Mouse (Mus musculus) kidney, embryonic 14.5 days (tissue): ENCODE data around the gene Tgm5. TPM values are rescaled to one million over a fixed set of nuclear protein-coding genes. Genes with fewer than 3 reads are reported as not detected.

Source experiments
- ATAC-seq: fragments of 200-750 bp; cut with Nextera tagmentation; 2 replicates; pipeline ENCODE4 v1.8.0; 2017; ENCODE audit warnings: moderate number of reproducible peaks, mild to moderate bottlenecking, moderate TSS enrichment, moderate library complexity; ENCODE audit not compliant: low FRiP score, low TSS enrichment
- H3K27ac ChIP-seq: fragments of 300-500 bp; sonication (generic); 2 replicates; pipeline ENCODE4 v1.5.1; 2014; ENCODE audit warnings: low read depth, mild to moderate bottlenecking, low read length, moderate library complexity, mixed read lengths
- H3K27me3 ChIP-seq: fragments of 300-500 bp; sonication (generic); 2 replicates; pipeline ENCODE4 v1.6.1; 2014; ENCODE audit warnings: mild to moderate bottlenecking, low read length; ENCODE audit not compliant: control insufficient read depth, insufficient read depth
- H3K36me3 ChIP-seq: fragments of 300-500 bp; sonication (generic); 2 replicates; pipeline ENCODE4 v1.6.1; 2014; ENCODE audit warnings: low read length, mixed read lengths; ENCODE audit not compliant: control insufficient read depth, insufficient read depth
- H3K4me1 ChIP-seq: fragments of 300-500 bp; sonication (generic); 2 replicates; pipeline ENCODE4 v1.6.1; 2014; ENCODE audit warnings: low read length, mixed read lengths; ENCODE audit not compliant: control insufficient read depth, insufficient read depth
- H3K4me2 ChIP-seq: fragments of 300-500 bp; sonication (generic); replicated peaks from 2 replicates; pipeline ENCODE4 v1.6.1; 2014; ENCODE audit warnings: low read depth, mild to moderate bottlenecking, low read length
- H3K4me3 ChIP-seq: fragments of 300-500 bp; sonication (generic); 2 replicates; pipeline ENCODE4 v1.5.1; 2014; ENCODE audit warnings: mild to moderate bottlenecking, low read length
- H3K9ac ChIP-seq: fragments of 300-500 bp; sonication (generic); 2 replicates; pipeline ENCODE4 v1.6.1; 2014; ENCODE audit warnings: low read depth, mild to moderate bottlenecking, low read length, moderate library complexity
- H3K9me3 ChIP-seq: fragments of 300-500 bp; sonication (generic); 2 replicates; pipeline ENCODE4 v1.6.1; 2016; ENCODE audit warnings: low read length; ENCODE audit not compliant: control insufficient read depth
- WGBS: fragments of 180-500 bp; shearing (Covaris S2); extraction: QIAGEN DNeasy Blood & Tissue Kit; methylation state at CpG from one replicate; pipeline ENCODE4 v1.1.7; 2014; 5-methylcytosine and 5-hydroxymethylcytosine counted together
- polyA plus RNA-seq: library from polyadenylated mRNA; unstranded; fragments of >200 nt; fragmentation: Nextera tagmentation; extraction: Ambion mirVana; gene quantifications from 2 replicates; pipeline ENCODE4 v1.2.1, GENCODE M21; 2014

Tgm5 gene
- polyA plus RNA-seq, 1 experiment from 2014 or later: 8.4 TPM

- H3K9ac ChIP-seq: no peak overlapping the region
- no peak overlapping the region for H3K27ac ChIP-seq
- H3K27me3 ChIP-seq: no peaks in the 10 kb centered on the region
- WGBS: 27% methylated on average over 9 of the region's 9 CpGs
- no peaks in the 10 kb centered on the region for H3K9me3 ChIP-seq
- no peaks in the 10 kb centered on the region for H3K36me3 ChIP-seq
- peak; percentile 49; the same call in 1 of the 2 replicates for ATAC-seq
- H3K4me1 ChIP-seq: no peaks in the 10 kb centered on the region
- no peak overlapping the region for H3K4me2 ChIP-seq
- H3K4me3 ChIP-seq: no peak overlapping the region
These were observed 16.4 kb upstream of the Tgm5 start for GRCm38 (mm10) chr2:121102051-121102450.

GRCm38 (mm10) chr2:121089751-121090150 is 4.1 kb upstream of the Tgm5 start:
- Histone ChIP-seq H3K27me3 (no peaks in the 10 kb centered on the region), H3K36me3 (no peaks in the 10 kb centered on the region), H3K4me2 (no peak overlapping the region), H3K4me3 (no peak overlapping the region), H3K27ac (no peak overlapping the region), H3K9me3 (no peaks in the 10 kb centered on the region), H3K9ac (no peak overlapping the region), H3K4me1 (0 out of 2 replicates have a peak, but pooled peaks cover 5% of the 10 kb centered on the region)
- whole genome bisulfite sequencing: 73% methylated on average over 4 of the region's 4 CpGs
- ATAC-seq: no peak

- no peaks in the 10 kb centered on the region for H3K36me3 ChIP-seq
- no peaks in the 10 kb centered on the region for H3K27me3 ChIP-seq
- no peak overlapping the region for H3K27ac ChIP-seq
- no peak overlapping the region for H3K9ac ChIP-seq
- H3K4me2 ChIP-seq: no peak overlapping the region
- no peak for ATAC-seq
- no peak overlapping the region for H3K4me3 ChIP-seq
- 0 out of 2 replicates have a peak, but pooled peaks cover 5% of the 10 kb centered on the region for H3K4me1 ChIP-seq
- no peaks in the 10 kb centered on the region for H3K9me3 ChIP-seq
- 91% methylated on average over 3 of the region's 3 CpGs for WGBS
These were observed 2.9 kb upstream of the Tgm5 start for GRCm38 (mm10) chr2:121088507-121088906.

DNA sequence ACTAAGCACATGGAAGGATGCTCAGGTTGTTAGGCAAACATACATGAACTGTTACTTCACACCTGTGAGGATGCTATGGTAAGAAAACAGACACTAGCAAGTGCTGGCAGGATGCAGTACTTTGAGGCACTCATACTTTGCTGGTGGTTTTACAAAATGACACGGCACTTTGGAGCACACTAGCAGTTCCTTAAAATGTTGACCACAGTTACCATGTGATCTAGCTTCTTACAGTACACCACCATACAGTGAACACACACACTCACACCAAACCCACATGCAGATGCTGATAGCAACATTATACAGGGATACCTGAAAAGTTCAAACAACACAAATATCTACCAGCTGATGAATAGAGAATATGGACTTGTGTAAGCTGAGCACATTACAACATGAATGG is 3.0 kb downstream of the Tgm5 start:
- no peak overlapping the region for H3K9ac ChIP-seq
- no peaks in the 10 kb centered on the region for H3K9me3 ChIP-seq
- H3K27ac ChIP-seq: no peak overlapping the region
- no peaks in the 10 kb centered on the region for H3K27me3 ChIP-seq
- no peak overlapping the region for H3K4me3 ChIP-seq
- no peaks in the 10 kb centered on the region for H3K36me3 ChIP-seq
- H3K4me2 ChIP-seq: no peak overlapping the region
- 97% methylated on average over 1 of the region's 1 CpGs for WGBS
- ATAC-seq: no peak
- 0 out of 2 replicates have a peak, but pooled peaks cover 5% of the 10 kb centered on the region for H3K4me1 ChIP-seq

- H3K4me2 ChIP-seq: no peak overlapping the region
- WGBS: 81% methylated on average over 7 of the region's 7 CpGs
These were observed 10.9 kb downstream of the Tgm5 start for GRCm38 (mm10) chr2:121074747-121075146.

DNA sequence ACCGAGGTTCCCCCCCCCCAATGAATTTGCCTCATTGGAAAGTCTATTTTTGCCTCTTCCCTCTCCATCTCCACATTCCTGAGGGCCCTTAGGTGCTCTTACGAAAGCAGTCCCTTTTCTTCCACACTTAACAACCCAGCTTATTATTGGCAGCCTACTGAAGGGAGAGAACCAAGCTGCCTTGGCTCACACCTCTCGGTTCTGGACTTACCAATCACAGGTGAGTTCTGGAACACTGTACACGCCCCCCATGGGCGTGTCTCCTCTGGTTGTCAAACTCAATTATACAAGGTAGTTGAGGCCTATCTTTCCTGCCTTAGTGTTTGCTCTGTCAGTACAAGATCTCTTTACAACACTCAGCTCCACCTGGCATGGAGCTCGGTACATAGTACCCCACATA is 13.8 kb downstream of the Tgm5 start:
- WGBS: 82% methylated on average over 6 of the region's 6 CpGs

More at GRCm38 (mm10) chr2:121074747-121075146, 10.9 kb downstream of the Tgm5 start:
- Histone ChIP-seq H3K4me1 (no peaks in the 10 kb centered on the region), H3K36me3 (no peaks in the 10 kb centered on the region), H3K27ac (no peak overlapping the region), H3K27me3 (no peaks in the 10 kb centered on the region), H3K9ac (no peak overlapping the region), H3K4me3 (no peak overlapping the region), H3K9me3 (no peaks in the 10 kb centered on the region)
- ATAC-seq: no peak

GRCm38 (mm10) chr2:121069506-121069905 is 16.1 kb downstream of the Tgm5 start:
- no peak overlapping the region for H3K9ac ChIP-seq
- no peak for ATAC-seq
- 68% methylated on average over 6 of the region's 6 CpGs for WGBS
- no peak overlapping the region for H3K4me3 ChIP-seq
- H3K27ac ChIP-seq: no peak overlapping the region
- no peaks in the 10 kb centered on the region for H3K27me3 ChIP-seq
- no peak overlapping the region for H3K4me2 ChIP-seq
- H3K4me1 ChIP-seq: no peaks in the 10 kb centered on the region
- no peaks in the 10 kb centered on the region for H3K9me3 ChIP-seq
- H3K36me3 ChIP-seq: no peaks in the 10 kb centered on the region

More for the DNA sequence above, 13.8 kb downstream of the Tgm5 start:
- Histone ChIP-seq H3K4me3 (no peak overlapping the region), H3K27me3 (no peaks in the 10 kb centered on the region), H3K9me3 (no peaks in the 10 kb centered on the region), H3K9ac (no peak overlapping the region), H3K27ac (no peak overlapping the region), H3K4me1 (no peaks in the 10 kb centered on the region), H3K36me3 (no peaks in the 10 kb centered on the region), H3K4me2 (no peak overlapping the region)
- no peak for ATAC-seq

- no peak overlapping the region for H3K9ac ChIP-seq
- WGBS: 68% methylated on average over 4 of the region's 4 CpGs
- H3K27ac ChIP-seq: no peak overlapping the region
- ATAC-seq: no peak
- no peak overlapping the region for H3K4me2 ChIP-seq
- no peaks in the 10 kb centered on the region for H3K4me1 ChIP-seq
- H3K27me3 ChIP-seq: no peaks in the 10 kb centered on the region
- no peak overlapping the region for H3K4me3 ChIP-seq
- H3K36me3 ChIP-seq: no peaks in the 10 kb centered on the region
- no peaks in the 10 kb centered on the region for H3K9me3 ChIP-seq
These were observed 18.5 kb downstream of the Tgm5 start for GRCm38 (mm10) chr2:121067116-121067515.

DNA sequence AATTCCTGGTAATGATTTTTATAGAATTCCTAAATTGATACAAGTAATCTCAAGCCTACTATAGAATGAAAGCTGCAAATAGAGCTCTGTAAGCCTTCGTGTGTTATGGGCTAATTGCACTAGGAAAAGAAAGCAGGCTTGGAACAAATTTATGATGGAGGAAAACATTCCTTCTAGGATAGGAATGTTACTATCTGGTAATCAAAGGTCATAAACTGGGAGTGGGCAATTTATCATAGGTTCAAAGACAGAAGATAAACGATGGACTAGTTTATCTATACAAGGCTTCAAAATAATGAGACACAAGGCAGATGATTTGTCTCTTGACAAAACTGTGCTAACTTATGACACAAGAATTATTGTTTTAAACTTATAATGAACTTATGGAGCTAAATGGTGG is 24.3 kb downstream of the Tgm5 start:
- Histone ChIP-seq H3K4me1 (no peaks in the 10 kb centered on the region), H3K4me3 (no peak overlapping the region), H3K36me3 (no peaks in the 10 kb centered on the region), H3K9me3 (no peaks in the 10 kb centered on the region), H3K27ac (peak overlapping the region; percentile 74; the same call in 1 of the 2 replicates), H3K4me2 (no peak overlapping the region), H3K9ac (no peak overlapping the region), H3K27me3 (no peaks in the 10 kb centered on the region)
- whole genome bisulfite sequencing: 37% methylated on average over 2 of the region's 2 CpGs
- peak; percentile 68 for ATAC-seq
